Mouse (Mus musculus) CH12.LX (cell line): ENCODE measurements at regions not wholly inside any gene's neighbourhood (a gene's known extent, or its start where the extent isn't known, plus 50 kb on each side); places are given as distances from the start of the nearest gene placed in this dataset.

Experiments used
- DNase-seq: peaks from one replicate; pipeline ENCODE4 v3.0.0-alpha.2; 2013; ENCODE audit errors: extremely low read depth
- H3K27ac ChIP-seq: 2 replicates; pipeline ENCODE4 v1.5.1; 2012; ENCODE audit warnings: low read depth, mild to moderate bottlenecking, control low read depth, moderate library complexity; ENCODE audit not compliant: insufficient read depth
- H3K27me3 ChIP-seq: replicated peaks from 2 replicates; pipeline ENCODE3; 2012; ENCODE audit warnings: inconsistent platforms
- H3K36me3 ChIP-seq, 2 experiments: replicated peaks in 1 of 2; 2 replicates each; pipeline versions ENCODE3 to v1.6.1; 2012; ENCODE audit warnings: inconsistent platforms in 1 of 2, low read length in 1 of 2, mild to moderate bottlenecking in 1 of 2, mixed read lengths in 1 of 2, moderate library complexity in 1 of 2; ENCODE audit not compliant: control insufficient read depth in 1 of 2, insufficient read depth in 1 of 2
- H3K4me1 ChIP-seq, 2 experiments: 2 replicates each; pipeline ENCODE4 v1.6.1; 2012; ENCODE audit warnings: inconsistent platforms in 1 of 2, moderate library complexity in 1 of 2; ENCODE audit not compliant: insufficient read depth in 2 of 2, control insufficient read depth in 1 of 2
- H3K4me2 ChIP-seq: 2 replicates; pipeline ENCODE4 v1.6.1; 2012; ENCODE audit warnings: low read depth, mild to moderate bottlenecking, control low read depth; ENCODE audit not compliant: poor library complexity, insufficient read depth, severe bottlenecking
- H3K4me3 ChIP-seq, 3 experiments: fragments of 150-350 bp in 1 of 3; sonication (generic) in 1 of 3; replicated peaks in 1 of 3; 2 replicates each; pipeline versions ENCODE3 to v1.5.1; 2011 to 2012; ENCODE audit warnings: low read depth in 2 of 3, low read length in 2 of 3, mild to moderate bottlenecking in 2 of 3, moderate library complexity in 2 of 3, control low read depth in 1 of 3, improper control_type of control experiment in 1 of 3, inconsistent platforms in 1 of 3, mixed read lengths in 1 of 3; ENCODE audit not compliant: poor library complexity in 1 of 3
- H3K79me2 ChIP-seq: replicated peaks from 2 replicates; pipeline ENCODE4 v1.6.1; 2012; ENCODE audit warnings: mild to moderate bottlenecking, moderate library complexity; ENCODE audit not compliant: control insufficient read depth, poor library complexity, insufficient read depth, severe bottlenecking; ENCODE audit errors: extremely low read depth
- H3K9ac ChIP-seq: 2 replicates; pipeline ENCODE4 v1.6.1; 2012; ENCODE audit warnings: low read depth, mild to moderate bottlenecking, control low read depth, moderate library complexity; ENCODE audit not compliant: insufficient read depth
- H3K9me3 ChIP-seq: replicated peaks from 2 replicates; pipeline ENCODE3; 2012; ENCODE audit warnings: low read length, inconsistent platforms, mixed read lengths
- BHLHE40 ChIP-seq: IDR thresholded peaks from 2 replicates; pipeline ENCODE4 v1.6.1; 2011; ENCODE audit warnings: mild to moderate bottlenecking, low read depth, low read length, improper control_type of control experiment
- CHD2 ChIP-seq: IDR thresholded peaks from 2 replicates; pipeline ENCODE4 v1.6.1; 2011; ENCODE audit warnings: low read length, improper control_type of control experiment
- ETS1 ChIP-seq: conservative IDR thresholded peaks from 2 replicates; pipeline ENCODE4 v1.6.1; 2012; ENCODE audit warnings: low read depth, mild to moderate bottlenecking, inconsistent platforms, low read length, improper control_type of control experiment, moderate library complexity
- GABPA ChIP-seq: IDR thresholded peaks from 2 replicates; pipeline ENCODE4 v1.6.1; 2012; ENCODE audit warnings: low read depth, low read length, improper control_type of control experiment, inconsistent platforms; ENCODE audit not compliant: insufficient replicate concordance
- JUND ChIP-seq: conservative IDR thresholded peaks from 2 replicates; pipeline ENCODE4 v1.6.1; 2011; ENCODE audit warnings: low read depth, low read length, improper control_type of control experiment
- KAT2A ChIP-seq: IDR thresholded peaks from 2 replicates; pipeline ENCODE4 v1.6.1; 2012; ENCODE audit warnings: low read length, improper control_type of control experiment, inconsistent platforms; ENCODE audit not compliant: insufficient replicate concordance
- MAFK ChIP-seq: IDR thresholded peaks from 2 replicates; pipeline ENCODE4 v1.6.1; 2011; ENCODE audit warnings: low read length, improper control_type of control experiment; ENCODE audit not compliant: insufficient replicate concordance
- MXI1 ChIP-seq: IDR thresholded peaks from 2 replicates; pipeline ENCODE4 v1.6.1; 2011; ENCODE audit warnings: mild to moderate bottlenecking, low read depth, low read length, improper control_type of control experiment
- MYC ChIP-seq: IDR thresholded peaks from 2 replicates; pipeline ENCODE4 v1.6.1; 2011; ENCODE audit warnings: low read depth, mild to moderate bottlenecking, improper control_type of control experiment, low read length
- NELFE ChIP-seq: IDR thresholded peaks from 2 replicates; pipeline ENCODE4 v1.6.1; 2011; ENCODE audit warnings: low read depth, low read length, improper control_type of control experiment
- POLR2A ChIP-seq: IDR thresholded peaks from 2 replicates; pipeline ENCODE4 v1.6.1; 2011; ENCODE audit warnings: low read depth, mild to moderate bottlenecking, improper control_type of control experiment, low read length
- RCOR1 ChIP-seq: conservative IDR thresholded peaks from 2 replicates; pipeline ENCODE4 v1.6.1; 2012; ENCODE audit warnings: low read depth, mild to moderate bottlenecking, inconsistent platforms, low read length, improper control_type of control experiment
- ZC3H11A ChIP-seq: IDR thresholded peaks from 2 replicates; pipeline ENCODE4 v1.6.1; 2012; ENCODE audit warnings: low read depth, mild to moderate bottlenecking, inconsistent platforms, low read length, improper control_type of control experiment
- ZMIZ1 ChIP-seq: IDR thresholded peaks from 2 replicates; pipeline ENCODE4 v1.6.1; 2012; ENCODE audit warnings: low read depth, mild to moderate bottlenecking, inconsistent platforms, low read length, improper control_type of control experiment
- dilution Hi-C: fragments of 300-500 bp; cut with MboI; formaldehyde crosslinking; loops from 2 replicates; pipeline ENCODE4 v1.14.3; 2020; ENCODE audit warnings: low sequenced_read_pairs; ENCODE audit not compliant: extremely low pct_unique_long_range_greater_than_20kb, extremely low pct_ligation_motif_present
- in situ Hi-C: fragments of 300-500 bp; cut with MboI; formaldehyde crosslinking; loops from 3 replicates; pipeline ENCODE4 v1.14.3; 2019; ENCODE audit warnings: low sequenced_read_pairs, low pct_ligation_motif_present, low pct_unique_long_range_greater_than_20kb, mixed read lengths

DNA sequence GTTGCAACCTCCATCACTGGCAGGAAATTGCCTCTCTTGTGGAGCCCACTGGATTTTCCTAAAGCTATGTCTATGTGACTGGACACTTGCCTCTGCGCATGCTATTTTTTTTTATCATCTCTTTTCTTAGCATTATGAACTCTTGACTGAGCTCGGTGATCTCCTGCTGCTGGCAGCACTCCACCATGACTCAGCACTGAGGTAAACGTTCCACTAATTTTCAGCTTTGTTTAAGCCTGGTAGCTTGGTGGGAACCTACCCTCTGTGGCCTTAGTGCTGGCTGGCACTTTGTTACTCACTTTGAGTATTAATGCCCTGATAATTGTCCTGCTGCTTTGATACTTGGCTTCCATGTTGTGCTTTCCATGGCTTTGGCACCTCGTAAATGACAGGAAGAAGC, 545.8 kb upstream of the Vstm2b start:
- dilution Hi-C loops: no loop called here

DNA sequence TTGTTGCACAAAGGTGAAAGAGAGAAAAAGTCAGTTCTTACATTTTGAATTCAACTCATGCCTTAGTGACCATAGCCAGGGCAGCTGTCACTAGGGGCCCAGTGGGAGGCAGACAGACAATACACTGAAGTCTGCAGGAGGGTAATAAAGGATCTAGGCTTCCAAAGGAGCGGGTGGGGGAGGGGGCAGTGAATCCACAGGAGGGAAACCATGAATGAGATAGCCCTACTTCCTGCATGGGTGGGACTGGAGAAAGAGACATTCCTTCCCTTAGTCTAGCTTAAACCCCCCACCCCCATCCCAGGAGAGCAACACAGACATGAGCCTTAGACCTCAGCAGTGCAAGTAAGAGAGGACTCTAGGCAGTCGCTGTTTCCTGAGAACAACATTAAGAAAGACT, 535.4 kb upstream of the Vstm2b start:
- Histone ChIP-seq H3K9ac (no peak overlapping the region), H3K36me3 (no peaks in the 10 kb centered on the region), H3K4me1 (peaks cover 0 to 5% of the 10 kb centered on the region in 2 experiments; a peak in 2 of 4 replicates), H3K4me2 (no peak overlapping the region), H3K27ac (no peak overlapping the region), H3K4me3 (no peak overlapping the region), H3K27me3 (no peaks in the 10 kb centered on the region), H3K79me2 (no peaks in the 10 kb centered on the region), H3K9me3 (no peaks in the 10 kb centered on the region)
- dilution Hi-C loops (no loop called here), in situ Hi-C loops (no loop called here)
- no peak for DNase-seq
- no peak for TF ChIP-seq ETS1
- TF ChIP-seq GABPA: no peak
- TF ChIP-seq POLR2A: no peak
- TF ChIP-seq RCOR1: no peak
- TF ChIP-seq ZMIZ1: no peak
- no peak for TF ChIP-seq NELFE
- TF ChIP-seq CHD2: no peak
- TF ChIP-seq ZC3H11A: no peak
- no peak for TF ChIP-seq BHLHE40
- no peak for TF ChIP-seq JUND

More for the DNA sequence above, 545.8 kb upstream of the Vstm2b start:
- TF ChIP-seq BHLHE40: no peak
- H3K4me2 ChIP-seq: no peak overlapping the region
- no peak for DNase-seq
- in situ Hi-C loops: no loop called here
- no peaks in the 10 kb centered on the region for H3K27me3 ChIP-seq
- no peaks in the 10 kb centered on the region for H3K9me3 ChIP-seq
- no peak overlapping the region for H3K9ac ChIP-seq
- no peak overlapping the region for H3K4me3 ChIP-seq
- H3K36me3 ChIP-seq: no peaks in the 10 kb centered on the region
- H3K79me2 ChIP-seq: no peaks in the 10 kb centered on the region
- H3K27ac ChIP-seq: no peak overlapping the region
- H3K4me1 ChIP-seq: peaks cover 0 to 5% of the 10 kb centered on the region in 2 experiments; a peak in 1 of 4 replicates

DNA sequence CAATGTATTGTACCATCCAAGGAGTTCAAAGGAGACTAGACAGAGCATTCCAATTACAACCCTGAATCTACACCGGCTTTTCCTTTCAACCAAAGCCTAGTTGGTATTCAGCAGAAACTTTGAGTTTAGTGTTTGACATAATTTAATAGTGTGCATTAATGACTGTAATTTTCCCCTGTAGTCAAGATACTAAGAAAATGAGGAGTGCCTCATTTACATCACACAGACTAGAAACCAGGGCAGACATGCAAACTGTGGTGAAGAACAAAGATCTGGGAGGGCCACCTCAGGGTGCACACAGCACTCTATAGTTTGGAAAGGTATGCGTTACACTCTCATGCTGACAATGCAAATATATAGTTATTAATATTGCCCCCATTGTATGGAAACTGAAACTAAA, 525.4 kb upstream of the Vstm2b start:
- DNase-seq: peak; percentile 34
- H3K27ac ChIP-seq: no peak overlapping the region
- H3K36me3 ChIP-seq: no peaks in the 10 kb centered on the region
- no peak overlapping the region for H3K9ac ChIP-seq
- H3K4me2 ChIP-seq: no peak overlapping the region
- in situ Hi-C loops (no loop called here), dilution Hi-C loops (no loop called here)
- H3K4me1 ChIP-seq: peaks cover 0 to 19% of the 10 kb centered on the region in 2 experiments; a peak in 2 of 4 replicates
- no peaks in the 10 kb centered on the region for H3K79me2 ChIP-seq
- no peaks in the 10 kb centered on the region for H3K27me3 ChIP-seq
- H3K4me3 ChIP-seq: no peak overlapping the region
- no peaks in the 10 kb centered on the region for H3K9me3 ChIP-seq
- TF ChIP-seq ZC3H11A (no peak), MXI1 (no peak), RCOR1 (no peak), MAFK (peak; percentile 60; the same call in 1 of the 2 replicates), MYC (no peak), KAT2A (no peak)
- TF ChIP-seq, all 38 proteins: peak for 1
